Comparison of ENCODE assay signal across 8 mouse cellular contexts in the genomic region with DNA sequence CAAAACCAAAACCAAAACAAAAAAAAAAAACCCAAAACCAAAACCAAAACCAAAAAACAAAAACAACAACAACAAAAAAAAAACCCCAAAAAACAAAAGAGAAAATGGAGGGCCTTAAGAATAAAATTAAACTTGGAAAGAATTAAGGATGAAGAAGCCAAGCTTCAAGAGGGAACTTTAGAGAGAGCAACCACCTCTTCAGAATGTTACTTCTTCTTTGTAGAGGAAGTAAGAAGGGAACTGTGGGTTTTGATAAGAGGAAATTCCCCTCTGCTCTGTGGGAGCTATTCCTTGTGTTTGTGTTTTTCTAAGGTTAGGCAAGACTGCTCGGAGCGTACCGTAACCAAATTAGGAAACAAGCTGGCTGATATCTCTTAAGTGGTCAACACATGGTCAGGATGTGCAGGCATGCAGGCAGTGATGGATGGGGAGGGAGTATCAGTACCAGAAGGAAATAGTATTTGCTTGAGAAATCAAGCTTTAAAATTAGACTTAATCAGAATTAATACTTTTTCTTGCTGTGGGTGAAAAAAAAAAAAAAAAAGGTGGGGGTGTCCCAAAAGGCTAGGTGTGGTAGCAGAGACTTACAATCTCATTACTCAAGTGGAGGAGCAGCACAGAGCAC. TPM values are rescaled to one million over a fixed set of nuclear protein-coding genes. Genes with fewer than 3 reads are reported as not detected.
DNase-seq lines count a peak whose midpoint lies in the region; ATAC-seq lines count a peak whose summit lies in the region.

No protein-coding gene starts in this region.

- peak overlapping the region; percentile 52 for H3K27ac ChIP-seq in kidney, embryonic 15.5 days

- H3K9me3 ChIP-seq in kidney, embryonic 15.5 days (replicated peaks) = no peaks in the 10 kb centered on the region
- no peaks in the 10 kb centered on the region for H3K9me3 ChIP-seq in megakaryocyte, embryonic 14.5 days

- intact Hi-C loops in heart, postnatal 25 days (cut with DNase I) = no loop called here

- H3K36me3 ChIP-seq in kidney, embryonic 15.5 days = peaks cover 59% of the 10 kb centered on the region
- peaks cover 81% of the 10 kb centered on the region for H3K36me3 ChIP-seq in megakaryocyte, embryonic 14.5 days (replicated peaks; ENCODE audit: low read length)

- H3K27me3 ChIP-seq in kidney, embryonic 15.5 days = no peaks in the 10 kb centered on the region
- no peaks in the 10 kb centered on the region for H3K27me3 ChIP-seq in megakaryocyte, embryonic 14.5 days (replicated peaks)

- DNase-seq in heart, adult 11 months = peak; percentile 98
- DNase-seq in heart, postnatal 25 days (ENCODE audit: low spot score) = no peak
- peak; percentile 65 for DNase-seq in brain, adult 2 months (ENCODE audit: low read depth, low spot score)
- DNase-seq in frontal cortex, postnatal 14 days (ENCODE audit: low spot score in 2 of 2) = no peak
- DNase-seq in Muller cell, postnatal 12 days (ENCODE audit: inconsistent ontology term) = no peak
- DNase-seq in left cerebral cortex, adult 11 months (ENCODE audit: low spot score) = no peak

- no peak for ATAC-seq in kidney, embryonic 15.5 days (replicated peaks; ENCODE audit: low FRiP score)

- H3K9ac ChIP-seq in kidney, embryonic 15.5 days = no peak overlapping the region

- WGBS in kidney, embryonic 15.5 days = 33% methylated on average over 3 of the region's 3 CpGs

- H3K4me2 ChIP-seq in kidney, embryonic 15.5 days = no peak overlapping the region

- H3K4me3 ChIP-seq in kidney, embryonic 15.5 days (replicated peaks) = no peak overlapping the region
- peak overlapping the region; percentile 64 for H3K4me3 ChIP-seq in megakaryocyte, embryonic 14.5 days (replicated peaks)

- peaks cover 7% of the 10 kb centered on the region; the same call in 1 of the 2 replicates for H3K4me1 ChIP-seq in kidney, embryonic 15.5 days
- H3K4me1 ChIP-seq in megakaryocyte, embryonic 14.5 days = peaks cover 97% of the 10 kb centered on the region

RNA-seq across cellular contexts. Expression of gene Rnf216, which starts 57.2 kb away (rescaled TPM):
- 10 to 100 TPM; 22.8 to 26.2 TPM for total RNA-seq in heart, postnatal 25 days (2021)
- polyA plus RNA-seq in kidney, embryonic 15.5 days (2015; fragmentation: Nextera tagmentation; extraction: Ambion mirVana) = 44.5 and 46.9 TPM in 2 replicates
- polyA plus RNA-seq in megakaryocyte, embryonic 14.5 days (2012; ENCODE audit: insufficient read depth, low replicate concordance) = 17.7 and 33.1 TPM in 2 replicates

Comparison
In these comparisons a context has a peak if more than half of its experiments do, and no peak if none do; other contexts are left out.
1. DNase-seq: peak in heart, adult 11 months (single experiment) and brain, adult 2 months (single experiment); none in heart, postnatal 25 days (single experiment), frontal cortex, postnatal 14 days (0 of 2), Muller cell, postnatal 12 days (single experiment) and left cerebral cortex, adult 11 months (single experiment).